Mouse (Mus musculus): ENCODE data around the gene Vipas39.

The Vipas39 gene

DNA sequence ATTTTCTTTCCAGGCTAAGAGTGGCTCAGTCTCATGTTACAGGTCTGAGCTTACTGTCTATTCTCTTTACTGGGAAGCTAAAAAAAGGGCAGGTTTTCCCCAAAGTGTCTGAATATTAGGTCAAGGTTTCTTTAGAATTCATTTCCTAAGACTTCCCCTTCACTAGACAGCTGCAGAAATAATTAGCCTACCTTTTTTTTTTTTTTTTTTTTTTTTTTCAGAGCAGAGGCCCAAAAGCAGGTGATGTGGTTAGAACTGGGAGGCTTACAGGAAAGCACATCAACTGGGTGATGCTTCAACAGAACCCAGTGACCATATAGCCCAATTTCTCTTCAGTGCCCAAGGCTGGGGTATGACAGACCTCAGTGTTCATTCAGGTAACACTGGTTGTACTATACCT lies 69.7 kb downstream of the Vipas39 start:
- DNase-seq (ENCODE audit: low read depth, low spot score): no peak

DNA sequence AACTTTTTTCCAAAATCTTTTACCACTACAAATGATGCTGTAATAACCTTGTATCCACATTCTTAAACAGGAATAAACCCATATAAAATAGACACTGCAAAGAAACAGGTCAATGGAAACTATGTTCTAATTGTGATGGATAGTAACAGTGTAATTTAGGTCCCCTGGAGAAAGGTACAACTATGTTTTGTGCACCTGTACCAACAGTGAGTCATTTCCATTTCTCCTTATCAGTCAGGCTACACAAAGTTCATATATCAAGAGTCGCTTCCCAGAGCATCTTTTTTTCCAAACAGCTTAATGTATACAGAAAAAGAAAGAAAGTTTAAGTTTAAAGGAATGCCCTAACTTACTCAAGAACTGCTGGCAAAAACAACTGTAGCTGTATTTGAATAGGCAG lies 71.0 kb downstream of the Vipas39 start:
- no peak for DNase-seq (ENCODE audit: low read depth, low spot score)

DNA sequence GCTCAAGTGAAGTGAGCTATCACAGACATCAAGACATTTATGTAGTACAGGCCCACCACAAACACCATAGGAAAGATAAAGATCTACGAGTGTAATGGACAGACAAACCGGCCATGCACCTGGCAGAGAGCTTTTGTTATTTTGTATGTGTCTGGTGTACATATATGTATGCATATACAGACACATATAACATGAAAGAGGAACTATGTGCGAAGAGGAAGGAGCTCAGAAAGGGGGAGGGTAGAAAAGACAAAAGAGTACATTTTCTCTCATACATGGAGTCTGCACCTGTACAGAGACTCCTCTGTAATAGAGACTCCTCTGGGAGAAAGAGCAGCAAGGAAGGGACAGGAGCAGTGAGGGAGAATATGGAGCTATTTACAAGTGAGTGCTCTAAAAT lies 73.0 kb downstream of the Vipas39 start:
- DNase-seq (ENCODE audit: low read depth, low spot score): no peak

All from retina, adult 2 months (tissue).